Mouse (Mus musculus): Measurements from ENCODE around the gene Nipal1. TPM values are rescaled to one million over a fixed set of nuclear protein-coding genes. Genes with fewer than 3 reads are reported as not detected.

Gene Nipal1
- 0.25 and 0.45 TPM in 2 replicates for polyA plus RNA-seq (2014; fragmentation: Nextera tagmentation; extraction: Ambion mirVana)

GRCm38 (mm10) chr5:72647418-72647907 lies at the start of gene Nipal1:
TSS of gene Nipal1 (plus strand) at chr5:72647795.
- H3K27ac ChIP-seq (ENCODE audit: low read depth, low read length) = no peak within 1 kb of the TSS
- ATAC-seq (ENCODE audit: low FRiP score) = peak; percentile 95
- H3K36me3 ChIP-seq (ENCODE audit: control insufficient read depth, insufficient read depth, low read length) = no peaks in the 10 kb centered on the region
- H3K4me1 ChIP-seq (ENCODE audit: control insufficient read depth, insufficient read depth, low read length) = no peaks in the 10 kb centered on the region; the same call in 1 of the 2 replicates
- H3K4me2 ChIP-seq = peak within 1 kb of the TSS; percentile 63
- H3K9ac ChIP-seq (ENCODE audit: low read length) = peak within 1 kb of the TSS; percentile 18; the same call in 1 of the 2 replicates
- peaks cover 19% of the 10 kb centered on the region for H3K27me3 ChIP-seq (ENCODE audit: control insufficient read depth, insufficient read depth, low read length)
- no peaks in the 10 kb centered on the region for H3K9me3 ChIP-seq (ENCODE audit: control insufficient read depth, low read length)
- peak; percentile 97 for DNase-seq (ENCODE audit: low spot score, missing footprints)
- peak within 1 kb of the TSS; percentile 37 for H3K4me3 ChIP-seq (ENCODE audit: low read depth, low read length)
- under 1% methylated on average over 25 of the region's 25 CpGs for WGBS

DNA sequence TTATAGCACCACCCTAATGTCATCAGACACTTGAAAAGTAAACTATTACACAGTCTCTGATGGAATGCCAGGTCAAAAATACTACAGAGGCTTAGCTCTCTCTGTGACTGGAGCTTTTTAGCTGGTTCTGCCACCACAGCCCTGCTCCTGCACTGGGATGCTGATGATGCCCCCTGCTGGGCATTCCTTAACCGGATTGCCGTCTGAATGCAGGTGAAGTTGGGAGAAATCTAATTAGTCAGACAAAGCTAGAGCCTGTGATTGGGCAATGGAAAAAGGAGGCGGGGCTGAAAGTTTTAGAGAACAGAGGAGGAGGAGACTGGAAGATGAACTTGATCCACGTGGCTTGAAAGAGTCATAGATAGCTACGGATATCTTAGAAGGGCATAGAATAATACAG lies 46.6 kb upstream of the Nipal1 start:
- no peak overlapping the region for H3K9ac ChIP-seq (ENCODE audit: low read length)
- H3K9me3 ChIP-seq (ENCODE audit: control insufficient read depth, low read length) = no peaks in the 10 kb centered on the region
- H3K36me3 ChIP-seq (ENCODE audit: control insufficient read depth, insufficient read depth, low read length) = no peaks in the 10 kb centered on the region
- H3K4me2 ChIP-seq = no peak overlapping the region
- no peak overlapping the region for H3K27ac ChIP-seq (ENCODE audit: low read depth, low read length)
- H3K4me1 ChIP-seq (ENCODE audit: control insufficient read depth, insufficient read depth, low read length) = no peaks in the 10 kb centered on the region
- ATAC-seq (ENCODE audit: low FRiP score) (peak; percentile 65), DNase-seq (ENCODE audit: low spot score, missing footprints) (no peak)
- H3K27me3 ChIP-seq (ENCODE audit: control insufficient read depth, insufficient read depth, low read length) = no peaks in the 10 kb centered on the region
- 13% methylated on average over 5 of the region's 5 CpGs for WGBS
- no peak overlapping the region for H3K4me3 ChIP-seq (ENCODE audit: low read depth, low read length)

- no peak overlapping the region for H3K4me2 ChIP-seq
- no peak for DNase-seq (ENCODE audit: low spot score, missing footprints)
- H3K9me3 ChIP-seq (ENCODE audit: control insufficient read depth, low read length) = no peaks in the 10 kb centered on the region
- no peak for ATAC-seq (ENCODE audit: low FRiP score)
- no peak overlapping the region for H3K4me3 ChIP-seq (ENCODE audit: low read depth, low read length)
- no peak overlapping the region for H3K9ac ChIP-seq (ENCODE audit: low read length)
- no peak overlapping the region for H3K27ac ChIP-seq (ENCODE audit: low read depth, low read length)
- H3K36me3 ChIP-seq (ENCODE audit: control insufficient read depth, insufficient read depth, low read length) = no peaks in the 10 kb centered on the region
- 90% methylated on average over 4 of the region's 4 CpGs for WGBS
- H3K4me1 ChIP-seq (ENCODE audit: control insufficient read depth, insufficient read depth, low read length) = no peaks in the 10 kb centered on the region
- H3K27me3 ChIP-seq (ENCODE audit: control insufficient read depth, insufficient read depth, low read length) = no peaks in the 10 kb centered on the region
These were observed 44.5 kb upstream of the Nipal1 start for GRCm38 (mm10) chr5:72603138-72603537.

- no peak overlapping the region for H3K9ac ChIP-seq (ENCODE audit: low read length)
- H3K4me1 ChIP-seq (ENCODE audit: control insufficient read depth, insufficient read depth, low read length) = no peaks in the 10 kb centered on the region
- DNase-seq (ENCODE audit: low spot score, missing footprints) (no peak), ATAC-seq (ENCODE audit: low FRiP score) (no peak)
- H3K36me3 ChIP-seq (ENCODE audit: control insufficient read depth, insufficient read depth, low read length) = no peaks in the 10 kb centered on the region
- WGBS = 86% methylated on average over 4 of the region's 4 CpGs
- no peak overlapping the region for H3K4me2 ChIP-seq
- no peak overlapping the region for H3K4me3 ChIP-seq (ENCODE audit: low read depth, low read length)
- no peaks in the 10 kb centered on the region for H3K27me3 ChIP-seq (ENCODE audit: control insufficient read depth, insufficient read depth, low read length)
- H3K9me3 ChIP-seq (ENCODE audit: control insufficient read depth, low read length) = no peaks in the 10 kb centered on the region
- H3K27ac ChIP-seq (ENCODE audit: low read depth, low read length) = no peak overlapping the region
These were observed 30.2 kb upstream of the Nipal1 start for GRCm38 (mm10) chr5:72617413-72617812.

GRCm38 (mm10) chr5:72621022-72621421 lies 26.6 kb upstream of the Nipal1 start:
- no peak overlapping the region for H3K4me3 ChIP-seq (ENCODE audit: low read depth, low read length)
- DNase-seq (ENCODE audit: low spot score, missing footprints) = no peak
- no peaks in the 10 kb centered on the region for H3K36me3 ChIP-seq (ENCODE audit: control insufficient read depth, insufficient read depth, low read length)
- no peak overlapping the region for H3K9ac ChIP-seq (ENCODE audit: low read length)
- H3K27me3 ChIP-seq (ENCODE audit: control insufficient read depth, insufficient read depth, low read length) = no peaks in the 10 kb centered on the region
- no peak overlapping the region for H3K4me2 ChIP-seq
- H3K27ac ChIP-seq (ENCODE audit: low read depth, low read length) = no peak overlapping the region
- H3K9me3 ChIP-seq (ENCODE audit: control insufficient read depth, low read length) = no peaks in the 10 kb centered on the region
- no peak for ATAC-seq (ENCODE audit: low FRiP score)
- H3K4me1 ChIP-seq (ENCODE audit: control insufficient read depth, insufficient read depth, low read length) = no peaks in the 10 kb centered on the region
- WGBS = 86% methylated on average over 1 of the region's 1 CpGs

DNA sequence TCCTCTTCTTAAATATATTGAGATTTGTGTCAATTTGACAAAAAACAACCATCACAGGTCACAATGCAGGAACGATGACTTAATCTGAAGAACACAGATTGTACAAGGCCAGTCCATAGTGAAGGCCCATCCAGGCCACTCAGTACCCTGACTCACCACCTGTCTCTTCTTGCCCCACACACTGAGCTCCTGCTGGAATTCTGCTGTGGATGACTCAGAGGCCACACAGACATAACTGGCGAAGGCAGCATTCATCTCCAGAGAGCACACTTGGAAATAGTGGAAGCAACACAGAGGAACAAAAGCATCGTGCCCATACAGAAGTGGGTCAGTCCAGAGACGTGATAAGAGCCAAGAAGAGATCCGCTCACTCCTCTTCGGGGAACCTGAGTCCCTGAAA lies 17.6 kb upstream of the Nipal1 start:
- WGBS = 91% methylated on average over 6 of the region's 6 CpGs
- H3K9ac ChIP-seq (ENCODE audit: low read length) = no peak overlapping the region
- H3K4me1 ChIP-seq (ENCODE audit: control insufficient read depth, insufficient read depth, low read length) = no peaks in the 10 kb centered on the region
- H3K36me3 ChIP-seq (ENCODE audit: control insufficient read depth, insufficient read depth, low read length) = no peaks in the 10 kb centered on the region
- DNase-seq (ENCODE audit: low spot score, missing footprints) (no peak), ATAC-seq (ENCODE audit: low FRiP score) (no peak)
- no peak overlapping the region for H3K27ac ChIP-seq (ENCODE audit: low read depth, low read length)
- no peak overlapping the region for H3K4me3 ChIP-seq (ENCODE audit: low read depth, low read length)
- no peaks in the 10 kb centered on the region for H3K9me3 ChIP-seq (ENCODE audit: control insufficient read depth, low read length)
- H3K4me2 ChIP-seq = no peak overlapping the region
- no peaks in the 10 kb centered on the region for H3K27me3 ChIP-seq (ENCODE audit: control insufficient read depth, insufficient read depth, low read length)

DNA sequence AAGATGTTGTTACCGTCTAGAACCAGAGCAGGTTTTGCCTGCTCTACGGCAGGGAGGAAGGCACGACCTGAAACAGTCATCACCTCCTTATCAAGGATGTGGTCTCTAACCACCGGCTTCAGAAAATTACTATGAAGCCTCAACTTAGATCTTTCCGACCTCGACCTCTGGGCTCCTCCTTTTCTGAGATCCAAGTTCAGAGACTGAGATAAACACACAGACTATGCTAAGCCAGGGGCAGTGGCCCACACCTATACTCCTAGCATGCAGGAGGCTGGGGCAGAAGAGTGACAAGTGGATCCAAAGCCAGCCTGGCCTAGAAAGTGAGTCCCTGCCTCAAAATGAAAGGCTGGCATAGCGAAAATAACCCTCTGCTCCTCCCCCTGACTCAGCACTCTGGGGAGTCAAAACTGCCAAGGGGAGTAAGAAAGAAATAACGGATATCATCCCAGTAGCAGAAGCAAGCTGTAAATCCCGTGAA lies 12.8 kb upstream of the Nipal1 start:
- Histone ChIP-seq H3K4me2 (no peak overlapping the region), H3K9me3 (ENCODE audit: control insufficient read depth, low read length) (no peaks in the 10 kb centered on the region), H3K9ac (ENCODE audit: low read length) (no peak overlapping the region), H3K36me3 (ENCODE audit: control insufficient read depth, insufficient read depth, low read length) (no peaks in the 10 kb centered on the region), H3K27me3 (ENCODE audit: control insufficient read depth, insufficient read depth, low read length) (no peaks in the 10 kb centered on the region), H3K27ac (ENCODE audit: low read depth, low read length) (no peak overlapping the region), H3K4me1 (ENCODE audit: control insufficient read depth, insufficient read depth, low read length) (no peaks in the 10 kb centered on the region), H3K4me3 (ENCODE audit: low read depth, low read length) (no peak overlapping the region)
- 86% methylated on average over 9 of the region's 9 CpGs for WGBS
- DNase-seq (ENCODE audit: low spot score, missing footprints) (no peak), ATAC-seq (ENCODE audit: low FRiP score) (no peak)

- Histone ChIP-seq H3K9ac (ENCODE audit: low read length) (no peak overlapping the region), H3K4me1 (ENCODE audit: control insufficient read depth, insufficient read depth, low read length) (no peaks in the 10 kb centered on the region), H3K27ac (ENCODE audit: low read depth, low read length) (no peak overlapping the region), H3K4me2 (no peak overlapping the region), H3K27me3 (ENCODE audit: control insufficient read depth, insufficient read depth, low read length) (no peaks in the 10 kb centered on the region), H3K4me3 (ENCODE audit: low read depth, low read length) (no peak overlapping the region), H3K36me3 (ENCODE audit: control insufficient read depth, insufficient read depth, low read length) (no peaks in the 10 kb centered on the region), H3K9me3 (ENCODE audit: control insufficient read depth, low read length) (no peaks in the 10 kb centered on the region)
- 73% methylated on average over 3 of the region's 3 CpGs for WGBS
- DNase-seq (ENCODE audit: low spot score, missing footprints) (no peak), ATAC-seq (ENCODE audit: low FRiP score) (no peak)
These were observed 11.5 kb upstream of the Nipal1 start for GRCm38 (mm10) chr5:72636122-72636521.

GRCm38 (mm10) chr5:72636576-72636975 lies 11.0 kb upstream of the Nipal1 start:
- H3K9me3 ChIP-seq (ENCODE audit: control insufficient read depth, low read length) = no peaks in the 10 kb centered on the region
- no peak overlapping the region for H3K27ac ChIP-seq (ENCODE audit: low read depth, low read length)
- H3K36me3 ChIP-seq (ENCODE audit: control insufficient read depth, insufficient read depth, low read length) = no peaks in the 10 kb centered on the region
- 92% methylated on average over 3 of the region's 3 CpGs for WGBS
- DNase-seq (ENCODE audit: low spot score, missing footprints) (no peak), ATAC-seq (ENCODE audit: low FRiP score) (no peak)
- H3K4me3 ChIP-seq (ENCODE audit: low read depth, low read length) = no peak overlapping the region
- no peaks in the 10 kb centered on the region for H3K27me3 ChIP-seq (ENCODE audit: control insufficient read depth, insufficient read depth, low read length)
- no peak overlapping the region for H3K4me2 ChIP-seq
- no peaks in the 10 kb centered on the region for H3K4me1 ChIP-seq (ENCODE audit: control insufficient read depth, insufficient read depth, low read length)
- no peak overlapping the region for H3K9ac ChIP-seq (ENCODE audit: low read length)
